Mouse (Mus musculus): ENCODE measurements around the gene Slit3. TPM values are rescaled to one million over a fixed set of nuclear protein-coding genes. Genes with fewer than 3 reads are reported as not detected.

Slit3 gene
- total and polyA plus RNA-seq, 3 experiments, result 0.55 to 4.8 (median 2.8) TPM

DNA sequence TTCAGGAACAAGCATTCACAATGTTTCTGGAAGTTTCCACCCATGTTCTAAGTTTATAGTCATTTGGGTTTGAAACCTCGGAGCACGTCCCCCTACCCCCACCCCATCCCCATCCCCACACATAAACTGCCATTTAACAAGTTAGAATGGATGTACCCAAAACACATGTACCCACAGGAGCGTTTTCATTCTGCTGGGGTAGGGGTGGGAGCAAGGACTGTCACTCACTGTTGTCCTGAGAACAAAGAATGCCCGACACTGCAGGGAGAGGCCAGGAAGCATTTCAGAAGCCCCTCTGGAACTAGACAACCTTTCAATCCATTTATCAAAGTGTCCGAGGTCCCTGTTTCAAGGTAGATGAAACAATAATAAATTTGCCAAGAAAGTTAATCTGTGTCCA lies 383.0 kb downstream of the Slit3 start:
- H3K36me3 ChIP-seq (replicated peaks in 1 of 2; ENCODE audit: control insufficient read depth in 1 of 2, insufficient read depth in 1 of 2, low read length in 1 of 2), result no peaks in the 10 kb centered on the region
- H3K4me3 ChIP-seq (replicated peaks in 1 of 3; ENCODE audit: low read depth in 2 of 3, low read length in 2 of 3, poor library complexity in 1 of 3), result no peak overlapping the region
- H3K4me2 ChIP-seq (ENCODE audit: insufficient read depth, low read depth, poor library complexity, severe bottlenecking), result no peak overlapping the region
- H3K9me3 ChIP-seq (replicated peaks; ENCODE audit: low read length), result no peaks in the 10 kb centered on the region
- in situ Hi-C loops (cut with MboI; ENCODE audit: low pct_ligation_motif_present, low pct_unique_long_range_greater_than_20kb, low sequenced_read_pairs) (no loop called here), dilution Hi-C loops (cut with MboI; ENCODE audit: extremely low pct_ligation_motif_present, extremely low pct_unique_long_range_greater_than_20kb, low sequenced_read_pairs) (no loop called here)
- DNase-seq (ENCODE audit: extremely low read depth), result no peak
- H3K9ac ChIP-seq (ENCODE audit: insufficient read depth, low read depth), result no peak overlapping the region
- H3K79me2 ChIP-seq (replicated peaks; ENCODE audit: control insufficient read depth, extremely low read depth, insufficient read depth, poor library complexity, severe bottlenecking), result no peaks in the 10 kb centered on the region
- H3K4me1 ChIP-seq (ENCODE audit: control insufficient read depth in 1 of 2, insufficient read depth in 2 of 2), result peaks cover 0 to 16% of the 10 kb centered on the region in 2 experiments; a peak in 2 of 4 replicates
- TF ChIP-seq USF1 (IDR thresholded peaks at IDR 0.05; ENCODE audit: low read depth, low read length), result no peak
- no peak for TF ChIP-seq SIN3A (IDR thresholded peaks at IDR 0.05; ENCODE audit: low read length)
- no peak for TF ChIP-seq MAZ (IDR thresholded peaks at IDR 0.05; ENCODE audit: low read depth, low read length)
- TF ChIP-seq RAD21 (IDR thresholded peaks at IDR 0.05; ENCODE audit: low read depth, low read length), result no peak
- TF ChIP-seq GABPA (IDR thresholded peaks at IDR 0.05; ENCODE audit: insufficient replicate concordance, low read depth, low read length), result no peak
- TF ChIP-seq EP300 (IDR thresholded peaks at IDR 0.05; ENCODE audit: low read length), result no peak
- no peak for TF ChIP-seq BHLHE40 (IDR thresholded peaks at IDR 0.05; ENCODE audit: low read depth, low read length)
- no peak for TF ChIP-seq USF2 (conservative IDR thresholded peaks at IDR 0.05; ENCODE audit: low read depth, low read length)
- no peaks in the 10 kb centered on the region for H3K27me3 ChIP-seq (replicated peaks)
- H3K27ac ChIP-seq (ENCODE audit: insufficient read depth, low read depth), result no peak overlapping the region

DNA sequence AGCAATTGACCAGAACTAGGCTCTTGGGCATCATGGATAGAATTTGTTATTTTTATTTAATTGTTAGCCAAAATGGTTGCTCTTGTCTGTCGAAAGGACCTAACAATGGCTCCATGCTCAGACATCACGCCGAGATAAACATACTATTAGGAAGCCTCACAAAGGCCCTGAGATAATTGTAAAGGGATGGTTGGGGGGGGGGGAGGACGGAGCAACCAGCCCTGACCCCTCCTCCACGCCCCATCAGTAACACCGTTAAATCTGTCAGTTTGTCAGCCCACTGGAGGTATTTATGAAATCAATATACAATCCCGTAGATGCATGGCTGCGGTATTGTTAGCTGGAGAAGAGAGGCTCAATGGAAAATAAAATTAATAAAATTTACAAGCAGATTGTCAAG lies 383.9 kb downstream of the Slit3 start:
- Histone ChIP-seq H3K4me2 (ENCODE audit: insufficient read depth, low read depth, poor library complexity, severe bottlenecking) (0 out of 2 replicates have a peak overlapping the region, but pooled peaks have one; percentile 18), H3K79me2 (replicated peaks; ENCODE audit: control insufficient read depth, extremely low read depth, insufficient read depth, poor library complexity, severe bottlenecking) (no peaks in the 10 kb centered on the region), H3K27me3 (replicated peaks) (no peaks in the 10 kb centered on the region), H3K27ac (ENCODE audit: insufficient read depth, low read depth) (no peak overlapping the region), H3K9ac (ENCODE audit: insufficient read depth, low read depth) (no peak overlapping the region), H3K9me3 (replicated peaks; ENCODE audit: low read length) (no peaks in the 10 kb centered on the region), H3K36me3 (replicated peaks in 1 of 2; ENCODE audit: control insufficient read depth in 1 of 2, insufficient read depth in 1 of 2, low read length in 1 of 2) (no peaks in the 10 kb centered on the region), H3K4me3 (replicated peaks in 1 of 3; ENCODE audit: low read depth in 2 of 3, low read length in 2 of 3, poor library complexity in 1 of 3) (no peak overlapping the region), H3K4me1 (ENCODE audit: control insufficient read depth in 1 of 2, insufficient read depth in 2 of 2) (peaks cover 0 to 23% of the 10 kb centered on the region in 2 experiments; a peak in 2 of 4 replicates)
- dilution Hi-C loops (cut with MboI; ENCODE audit: extremely low pct_ligation_motif_present, extremely low pct_unique_long_range_greater_than_20kb, low sequenced_read_pairs), result no loop called here
- in situ Hi-C loops (cut with MboI; ENCODE audit: low pct_ligation_motif_present, low pct_unique_long_range_greater_than_20kb, low sequenced_read_pairs), result no loop called here
- no peak for DNase-seq (ENCODE audit: extremely low read depth)
- TF ChIP-seq MYC (IDR thresholded peaks at IDR 0.05; ENCODE audit: low read depth, low read length), result no peak
- TF ChIP-seq JUND (conservative IDR thresholded peaks at IDR 0.05; ENCODE audit: low read depth, low read length), result no peak
- TF ChIP-seq MAX (IDR thresholded peaks at IDR 0.05; ENCODE audit: low read length), result no peak
- no peak for TF ChIP-seq SMC3 (IDR thresholded peaks at IDR 0.05; ENCODE audit: low read depth, low read length)
- TF ChIP-seq GABPA (IDR thresholded peaks at IDR 0.05; ENCODE audit: insufficient replicate concordance, low read depth, low read length), result no peak
- no peak for TF ChIP-seq MAFK (IDR thresholded peaks at IDR 0.05; ENCODE audit: insufficient replicate concordance, low read length)
- no peak for TF ChIP-seq IRF4 (IDR thresholded peaks at IDR 0.05; ENCODE audit: low read depth, low read length)
- TF ChIP-seq MEF2A (IDR thresholded peaks at IDR 0.05; ENCODE audit: borderline replicate concordance, low read depth, low read length), result no peak
- no peak for TF ChIP-seq CHD1 (IDR thresholded peaks at IDR 0.05; ENCODE audit: low read depth, low read length)
- no peak for TF ChIP-seq E2F4 (IDR thresholded peaks at IDR 0.05; ENCODE audit: insufficient replicate concordance, low read depth, low read length)
- TF ChIP-seq ZMIZ1 (IDR thresholded peaks at IDR 0.05; ENCODE audit: low read depth, low read length), result no peak
- TF ChIP-seq TBP (conservative IDR thresholded peaks at IDR 0.05; ENCODE audit: low read depth, low read length), result no peak
- TF ChIP-seq MXI1 (IDR thresholded peaks at IDR 0.05; ENCODE audit: low read depth, low read length), result no peak
- no peak for TF ChIP-seq CHD2 (IDR thresholded peaks at IDR 0.05; ENCODE audit: low read length)
- TF ChIP-seq POLR2AphosphoS2 (IDR thresholded peaks at IDR 0.05; ENCODE audit: low read depth, low read length), result no peak
- no peak for TF ChIP-seq CTCF (conservative IDR thresholded peaks at IDR 0.05 in 1 of 2, IDR thresholded peaks at IDR 0.05 in 1 of 2; ENCODE audit: low read depth in 2 of 2, low read length in 2 of 2)
- no peak for TF ChIP-seq JUN (IDR thresholded peaks at IDR 0.05; ENCODE audit: insufficient read depth, low read depth, low read length)
- no peak for TF ChIP-seq SIN3A (IDR thresholded peaks at IDR 0.05; ENCODE audit: low read length)
- no peak for TF ChIP-seq MAZ (IDR thresholded peaks at IDR 0.05; ENCODE audit: low read depth, low read length)
